Mouse (Mus musculus): ENCODE data around the gene Sdk2. TPM values are rescaled to one million over a fixed set of nuclear protein-coding genes. Genes with fewer than 3 reads are reported as not detected.

The Sdk2 gene
- polyA plus RNA-seq, 2 experiments from 2014 or later, result 0.13 TPM; not detected in 1

DNA sequence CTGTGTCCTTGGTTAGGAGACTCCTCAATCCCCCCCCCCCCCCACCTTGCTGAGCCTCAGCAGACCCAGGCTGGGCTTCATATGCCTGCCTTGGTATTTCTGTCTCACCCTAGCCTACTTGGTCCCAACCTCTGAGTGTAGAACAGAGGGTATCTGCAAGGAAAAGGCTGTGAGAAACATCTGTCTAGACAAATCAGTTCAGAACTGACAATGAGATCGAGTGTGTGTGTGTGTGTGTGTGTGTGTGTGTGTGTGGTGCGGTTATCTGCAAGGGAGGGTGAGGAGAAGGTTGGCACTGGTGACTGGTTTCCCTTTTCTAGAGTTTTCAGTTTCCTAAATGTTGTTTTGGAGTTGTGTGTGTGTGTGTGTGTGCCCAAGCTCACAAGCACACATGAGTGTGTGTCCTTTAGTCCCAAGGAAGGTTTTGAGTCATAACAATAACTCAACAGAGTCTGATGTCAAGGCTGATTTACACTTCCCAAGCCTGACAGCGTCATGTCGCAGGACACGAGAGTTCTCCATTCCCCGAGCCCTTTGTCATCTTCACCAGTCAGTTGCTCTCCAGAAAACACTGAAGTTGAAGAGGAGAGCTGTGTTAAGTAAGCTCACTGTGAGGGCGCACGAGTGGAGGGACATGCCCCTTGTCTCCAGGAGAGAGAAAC lies 304.6 kb downstream of the Sdk2 start:
- ATAC-seq, result no peak

DNA sequence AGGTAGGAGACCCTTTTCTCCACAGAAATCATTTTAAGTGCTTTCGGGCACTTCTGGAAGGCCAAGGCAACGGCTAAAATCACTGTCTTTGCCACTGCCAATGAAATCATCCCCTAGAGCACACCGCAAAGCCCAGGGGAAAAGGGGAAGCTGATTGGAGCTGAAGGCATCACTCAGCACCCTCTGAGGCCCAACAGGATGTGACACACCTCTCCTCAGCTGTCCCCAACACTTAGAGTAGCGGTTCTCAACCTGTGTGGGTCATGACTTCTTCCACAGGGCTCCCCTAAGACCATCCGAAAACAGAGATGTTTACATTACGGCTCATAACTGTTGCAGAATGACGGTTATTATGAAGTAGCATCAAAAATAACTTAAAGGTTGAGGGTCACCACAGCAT lies 305.2 kb downstream of the Sdk2 start:
- ATAC-seq, result no peak

GRCm38 (mm10) chr11:113760476-113760875 lies 306.4 kb downstream of the Sdk2 start:
- ATAC-seq, result no peak

DNA sequence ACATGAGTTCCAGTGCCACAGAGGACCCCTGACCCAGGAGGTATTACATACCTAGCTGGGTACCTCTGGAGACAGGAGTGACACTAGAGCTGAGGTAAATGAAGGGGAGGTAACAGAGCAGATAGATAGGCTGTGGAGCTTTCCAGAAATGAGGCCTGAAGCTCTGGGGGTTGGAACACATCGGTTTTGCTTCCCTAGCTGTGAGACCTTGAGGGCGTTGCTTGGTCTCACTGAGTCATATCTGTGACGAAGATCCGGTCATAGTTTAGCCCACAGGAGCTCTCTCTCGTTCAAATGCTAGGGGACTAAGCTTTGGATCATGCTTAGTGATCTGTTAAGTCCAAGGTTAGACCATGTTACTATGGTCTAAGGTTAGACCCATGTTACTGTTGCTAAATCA lies 308.0 kb downstream of the Sdk2 start:
- no peak for ATAC-seq

GRCm38 (mm10) chr11:113756578-113756977 lies 310.3 kb downstream of the Sdk2 start:
- ATAC-seq, result no peak

DNA sequence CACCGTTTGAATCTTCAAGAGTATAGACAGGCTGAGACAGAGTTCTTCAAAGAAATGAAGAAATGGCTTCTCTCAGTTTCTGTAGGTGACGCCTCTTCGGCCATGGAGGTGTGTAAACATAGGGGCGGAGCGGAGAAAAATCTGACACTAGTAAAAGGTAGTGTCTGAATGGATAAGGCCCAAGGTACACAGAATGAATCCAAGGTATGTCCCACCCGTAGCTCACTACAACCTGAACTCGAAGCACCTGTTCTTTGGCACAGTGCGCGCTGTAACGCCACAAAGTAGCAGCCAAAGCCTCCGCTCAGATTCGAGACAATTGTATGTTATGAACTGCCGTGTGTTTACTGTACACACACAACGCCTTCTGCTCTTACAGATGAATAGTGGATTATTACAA lies 311.0 kb downstream of the Sdk2 start:
- ATAC-seq, result no peak

GRCm38 (mm10) chr11:113754845-113755244 lies 312.0 kb downstream of the Sdk2 start:
- ATAC-seq, result no peak

- no peak for ATAC-seq
Measured at GRCm38 (mm10) chr11:113752685-113753430, 314.0 kb downstream of the Sdk2 start.

DNA sequence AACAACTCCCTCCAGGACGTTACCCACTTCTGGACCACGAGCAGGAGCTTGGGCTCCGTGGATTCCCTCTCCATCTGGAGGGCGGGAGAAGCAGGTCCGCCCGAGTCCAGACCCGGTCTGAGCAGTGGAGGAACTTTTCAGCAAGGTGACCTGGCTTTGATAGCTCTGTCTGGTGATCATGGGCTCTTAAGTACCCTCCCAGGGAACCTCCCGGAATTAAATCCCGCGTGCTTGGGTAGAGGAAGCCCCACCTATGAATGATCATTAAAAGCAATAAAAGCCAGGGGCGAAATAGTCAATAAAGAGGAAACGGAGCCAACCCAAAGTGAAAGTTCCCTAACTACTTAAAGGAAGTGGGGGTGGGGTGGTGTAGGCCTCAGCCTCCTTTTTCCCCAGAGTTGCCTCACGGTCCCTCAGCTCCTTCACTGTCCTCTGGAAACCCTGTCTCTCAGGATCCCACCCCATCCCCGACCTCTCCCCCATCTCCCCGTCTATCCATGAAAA lies 314.6 kb downstream of the Sdk2 start:
- ATAC-seq, result peak; percentile 33

- ATAC-seq, result peak; percentile 86
Measured at GRCm38 (mm10) chr11:113751484-113752084, 315.3 kb downstream of the Sdk2 start, which contains the start of gene Cdc42ep4. Cdc42ep4 (minus strand) TSS chr11:113751881.

GRCm38 (mm10) chr11:113750571-113751483 lies 316.0 kb downstream of the Sdk2 start:
- ATAC-seq, result peak; percentile 34

DNA sequence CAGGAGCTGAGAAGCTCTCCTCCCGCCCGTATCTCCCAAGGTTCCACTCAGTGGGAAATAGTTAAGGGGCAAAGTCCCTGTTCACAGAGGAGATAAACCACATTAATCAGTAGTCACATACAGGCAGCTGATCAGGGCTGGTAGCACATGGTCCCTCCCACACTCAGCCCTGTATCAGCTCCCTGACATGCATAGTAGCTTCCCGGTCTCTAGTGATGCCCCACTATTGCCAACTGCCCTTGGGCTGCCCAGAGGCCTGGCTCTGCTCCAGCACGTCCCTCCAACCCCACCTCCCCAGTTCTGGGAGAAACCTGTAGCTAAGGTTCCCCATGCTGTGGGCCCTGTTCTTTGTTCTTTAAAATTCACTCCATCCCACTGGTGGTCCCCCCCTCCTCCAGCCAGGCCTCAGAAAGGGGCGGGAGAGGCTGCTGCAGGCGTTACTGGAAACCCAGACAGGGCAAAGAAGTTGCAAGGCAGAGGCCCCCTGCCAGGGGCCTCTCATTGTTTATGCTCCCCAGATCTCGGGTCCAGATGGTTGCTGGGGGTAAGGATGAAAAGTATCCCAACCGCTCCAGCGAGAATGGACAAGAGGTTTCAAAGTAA lies 317.0 kb downstream of the Sdk2 start:
- no peak for ATAC-seq

- ATAC-seq, result no peak
Measured at GRCm38 (mm10) chr11:113748797-113749521, 317.9 kb downstream of the Sdk2 start.

DNA sequence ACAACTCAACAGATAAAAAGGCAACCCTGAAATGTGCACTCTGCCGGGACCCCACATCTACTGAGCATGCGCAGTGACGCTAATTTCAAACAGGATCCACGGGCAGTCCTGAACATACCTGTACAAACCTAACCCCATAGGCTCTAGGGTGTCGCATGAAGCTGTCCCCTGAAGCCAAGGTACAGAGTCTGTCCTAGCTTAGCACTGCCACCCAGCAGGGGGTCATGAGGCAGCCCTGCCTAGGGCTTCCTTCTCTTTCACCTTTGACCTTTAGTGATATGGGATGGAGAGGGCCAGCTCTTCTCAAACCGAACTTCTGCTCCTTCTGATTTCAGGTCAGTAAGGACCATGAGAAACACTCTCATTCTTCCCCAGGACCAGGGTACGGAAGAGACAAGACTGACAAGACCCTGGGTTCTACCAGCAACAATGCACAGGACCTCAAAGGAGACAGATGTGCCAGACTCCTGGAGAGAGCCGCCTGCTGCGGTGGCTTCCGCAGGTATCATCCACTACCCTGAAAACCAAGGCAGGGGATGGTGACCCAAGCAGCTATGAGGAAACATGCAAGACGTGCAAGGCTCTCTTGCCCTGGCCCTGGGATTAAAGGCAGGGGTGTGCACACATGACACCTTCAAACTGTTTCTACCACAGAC lies 319.0 kb downstream of the Sdk2 start:
- no peak for ATAC-seq

GRCm38 (mm10) chr11:113747056-113747455 lies 319.8 kb downstream of the Sdk2 start:
- ATAC-seq, result no peak

DNA sequence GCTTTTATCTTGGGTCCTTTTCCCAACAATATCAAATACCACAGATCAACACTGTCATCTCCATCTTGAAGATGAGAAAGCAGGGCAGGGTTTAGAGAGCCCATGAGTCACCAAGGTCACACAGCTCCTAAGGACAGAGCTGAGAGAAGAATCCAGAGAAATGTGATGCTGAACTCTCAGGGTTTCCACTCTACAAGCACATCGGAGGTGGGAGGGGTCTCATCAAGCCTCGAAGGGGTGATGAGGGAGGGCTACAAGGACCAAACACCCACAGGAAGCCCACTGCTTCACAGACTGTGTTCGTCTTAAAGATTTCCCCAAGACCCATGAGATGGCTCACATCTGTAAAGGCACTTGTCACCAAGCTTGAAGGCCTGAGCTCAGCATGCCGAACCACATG lies 320.9 kb downstream of the Sdk2 start:
- no peak for ATAC-seq

DNA sequence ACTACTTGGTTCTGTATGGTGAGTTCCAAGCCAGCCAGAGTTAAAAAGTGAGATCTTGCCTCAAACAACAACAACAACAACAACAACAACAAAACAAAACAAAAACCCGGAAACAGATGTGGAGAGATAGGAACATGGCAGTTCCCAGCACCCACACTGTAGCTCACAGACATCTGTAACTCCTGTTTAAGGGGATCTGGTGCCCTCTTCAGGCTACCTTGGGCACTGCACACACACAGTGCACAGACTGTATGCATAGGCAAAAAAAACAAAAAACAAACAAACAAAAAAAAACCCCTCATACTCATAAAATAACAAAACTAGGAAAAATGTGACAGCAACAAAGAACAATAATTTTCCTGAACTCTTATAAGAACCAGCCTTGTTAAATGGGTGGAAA lies 323.8 kb downstream of the Sdk2 start:
- no peak for ATAC-seq

GRCm38 (mm10) chr11:113740100-113740499 lies 326.7 kb downstream of the Sdk2 start:
- ATAC-seq, result no peak

DNA sequence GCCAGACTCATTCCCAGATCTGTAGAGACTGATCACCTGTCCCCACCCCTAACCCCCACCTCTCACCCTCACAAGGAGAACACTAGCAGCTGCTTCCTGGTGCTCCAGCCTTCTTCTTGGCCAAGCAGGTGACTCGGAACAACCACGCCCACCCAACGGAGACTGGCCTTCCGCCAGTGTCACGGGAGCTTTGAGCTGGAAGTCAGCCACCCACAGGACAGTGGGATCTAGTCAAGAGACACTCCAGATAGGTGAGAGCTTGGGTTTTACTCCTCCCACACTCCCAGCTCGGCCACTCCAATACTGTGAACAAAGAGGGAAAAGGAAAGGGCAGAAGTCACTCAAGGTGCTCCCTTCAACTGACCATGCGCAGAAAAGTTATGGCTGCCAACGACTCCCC lies 327.6 kb downstream of the Sdk2 start:
- ATAC-seq, result no peak

- no peak for ATAC-seq
Measured at GRCm38 (mm10) chr11:113737912-113738311, 328.9 kb downstream of the Sdk2 start.

- ATAC-seq, result no peak
Measured at GRCm38 (mm10) chr11:113737553-113737854, 329.3 kb downstream of the Sdk2 start.

All from CD4-positive, CD25-positive, alpha-beta regulatory T cell, adult 4 months (primary cell).